Mouse (Mus musculus): ENCODE measurements at regions not wholly inside any gene's neighbourhood (a gene's known extent, or its start where the extent isn't known, plus 50 kb on each side); places are given as distances from the start of the nearest gene placed in this dataset.

DNA sequence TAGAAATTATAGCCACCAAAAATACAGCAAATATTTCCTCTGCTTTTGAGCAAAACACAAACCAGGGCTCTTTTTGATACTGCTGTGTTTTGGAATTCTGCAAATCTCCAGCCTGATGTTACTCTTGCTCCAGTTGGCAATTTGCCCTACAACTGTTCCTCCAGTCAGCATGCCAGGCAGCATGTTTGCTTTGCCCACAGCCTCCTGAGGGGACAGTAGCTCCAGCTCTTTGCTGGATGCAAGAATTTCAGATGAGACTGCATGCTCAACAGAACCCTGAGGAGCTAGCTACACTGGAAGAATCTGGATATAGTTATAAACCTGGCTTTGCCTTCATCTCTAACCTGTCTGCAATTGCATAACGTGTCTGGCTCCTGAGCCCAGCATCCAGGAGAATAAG lies 141.7 kb downstream of the Fam76b start:
- TF ChIP-seq CTCF (IDR thresholded peaks at IDR 0.05; ENCODE audit: extremely low read depth, insufficient read length, insufficient replicate concordance, low read depth, low read length): no peak
- TF ChIP-seq POLR2A (IDR thresholded peaks at IDR 0.05; ENCODE audit: low read depth, low read length): no peak

Data from small intestine, adult 2 months (tissue).